Mouse (Mus musculus) lung, embryonic 15.5 days (tissue): Measurements from ENCODE around the gene Rab11fip2. TPM values are rescaled to one million over a fixed set of nuclear protein-coding genes. Genes with fewer than 3 reads are reported as not detected.

ENCODE experiments used
- ATAC-seq: fragments of 200-750 bp; cut with Nextera tagmentation; 2 replicates; pipeline ENCODE4 v1.8.0; 2017; ENCODE audit warnings: moderate number of reproducible peaks, borderline replicate concordance; ENCODE audit not compliant: low FRiP score, low TSS enrichment; ENCODE audit errors: extremely low read depth
- H3K27ac ChIP-seq: fragments of 300-500 bp; sonication (generic); 2 replicates; pipeline ENCODE4 v1.5.1; 2015; ENCODE audit warnings: moderate library complexity, mild to moderate bottlenecking, inconsistent platforms
- H3K27me3 ChIP-seq: fragments of 300-500 bp; sonication (generic); 2 replicates; pipeline ENCODE4 v1.6.1; 2015; ENCODE audit warnings: inconsistent platforms
- H3K36me3 ChIP-seq: fragments of 300-500 bp; sonication (generic); 2 replicates; pipeline ENCODE4 v1.6.1; 2015; ENCODE audit warnings: inconsistent platforms
- H3K4me1 ChIP-seq: fragments of 300-500 bp; sonication (generic); 2 replicates; pipeline ENCODE4 v1.6.1; 2015; ENCODE audit warnings: inconsistent platforms
- H3K4me2 ChIP-seq: fragments of 300-500 bp; sonication (generic); 2 replicates; pipeline ENCODE4 v1.6.1; 2015; ENCODE audit warnings: inconsistent platforms, mild to moderate bottlenecking, moderate library complexity
- H3K4me3 ChIP-seq: fragments of 300-500 bp; sonication (generic); 2 replicates; pipeline ENCODE4 v1.5.1; 2015; ENCODE audit warnings: mild to moderate bottlenecking, inconsistent platforms
- H3K9ac ChIP-seq: fragments of 300-500 bp; sonication (generic); 2 replicates; pipeline ENCODE4 v1.6.1; 2015; ENCODE audit warnings: inconsistent platforms
- H3K9me3 ChIP-seq: fragments of 300-500 bp; sonication (generic); 2 replicates; pipeline ENCODE4 v1.6.1; 2016; ENCODE audit warnings: inconsistent platforms
- WGBS: fragments of 180-500 bp; shearing (Covaris S2); methylation state at CpG from one replicate; pipeline ENCODE4 v1.1.7; 2015; 5-methylcytosine and 5-hydroxymethylcytosine counted together
- polyA plus RNA-seq: library from polyadenylated mRNA; unstranded; fragments of >200 nt; fragmentation: Nextera tagmentation; extraction: Ambion mirVana; gene quantifications from 2 replicates; pipeline ENCODE4 v1.2.1, GENCODE M21; 2015

Rab11fip2 gene
- polyA plus RNA-seq, 1 experiment from 2014 or later = 3.8 TPM

DNA sequence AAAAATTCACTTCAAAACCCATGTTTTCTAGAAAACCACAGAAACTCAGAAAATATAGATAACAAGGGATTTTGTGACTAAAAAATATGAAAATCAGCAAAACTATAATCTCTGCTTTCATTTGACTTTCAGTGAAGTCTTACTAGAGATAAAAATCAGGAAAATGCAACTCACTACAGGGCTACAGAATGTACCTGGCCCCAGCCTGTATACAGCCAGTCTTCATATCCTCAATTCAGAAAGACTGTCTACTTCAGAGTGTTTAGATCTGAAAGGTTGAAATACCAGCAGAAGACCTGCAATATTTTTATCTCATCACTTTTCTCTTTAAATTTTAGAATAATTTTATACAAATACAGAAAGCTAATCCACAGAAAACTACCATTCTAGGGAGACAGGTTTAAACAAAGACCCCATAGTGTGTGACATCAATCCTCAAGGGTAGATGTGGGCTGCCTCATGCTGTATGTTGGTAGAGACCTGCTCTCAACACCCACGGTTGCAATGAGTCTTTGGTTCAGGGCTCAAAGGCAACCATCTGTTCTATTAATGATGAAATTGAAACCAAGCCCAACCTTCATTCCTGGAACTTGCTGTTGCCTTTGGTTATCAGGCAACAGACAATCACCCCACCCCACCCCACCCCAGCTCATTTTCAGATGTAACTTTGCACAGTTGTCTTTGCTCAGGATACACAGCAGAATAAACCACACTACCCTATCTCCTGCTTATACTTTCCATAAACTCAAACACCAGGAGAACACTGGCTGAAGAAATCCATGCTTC is 38.0 kb downstream of the Rab11fip2 start:
- H3K27me3 ChIP-seq = no peaks in the 10 kb centered on the region
- H3K9ac ChIP-seq = no peak overlapping the region
- no peak overlapping the region for H3K4me2 ChIP-seq
- H3K4me3 ChIP-seq = no peak overlapping the region
- no peaks in the 10 kb centered on the region for H3K4me1 ChIP-seq
- no peaks in the 10 kb centered on the region for H3K9me3 ChIP-seq
- no peak for ATAC-seq
- no peak overlapping the region for H3K27ac ChIP-seq
- H3K36me3 ChIP-seq = no peaks in the 10 kb centered on the region; the same call in 1 of the 2 replicates
- 87% methylated on average over 1 of the region's 1 CpGs for WGBS

DNA sequence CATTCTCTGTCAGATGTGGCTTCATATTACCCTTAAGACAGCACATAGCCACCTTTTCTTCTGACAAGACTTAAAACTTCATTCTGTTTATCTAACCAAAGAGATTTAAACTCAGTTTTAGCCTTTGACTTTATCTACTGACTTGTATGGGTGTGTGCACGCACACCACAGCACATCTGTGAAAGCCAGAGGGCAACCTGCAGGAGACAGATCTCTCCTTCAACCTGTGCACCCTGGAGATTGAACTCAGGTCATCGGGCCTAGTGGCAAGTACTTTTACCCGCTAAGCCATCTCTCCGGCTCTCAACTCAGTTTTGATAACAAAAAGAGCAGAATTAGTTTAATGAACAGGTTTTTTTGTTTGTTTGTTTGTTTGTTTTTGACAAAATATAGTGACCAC is 43.5 kb downstream of the Rab11fip2 start:
- no peak overlapping the region for H3K27ac ChIP-seq
- no peaks in the 10 kb centered on the region for H3K4me1 ChIP-seq
- no peak for ATAC-seq
- H3K36me3 ChIP-seq = no peaks in the 10 kb centered on the region
- no peak overlapping the region for H3K9ac ChIP-seq
- 88% methylated on average over 4 of the region's 4 CpGs for WGBS
- H3K27me3 ChIP-seq = no peaks in the 10 kb centered on the region
- H3K4me2 ChIP-seq = no peak overlapping the region
- H3K9me3 ChIP-seq = no peaks in the 10 kb centered on the region
- no peak overlapping the region for H3K4me3 ChIP-seq

DNA sequence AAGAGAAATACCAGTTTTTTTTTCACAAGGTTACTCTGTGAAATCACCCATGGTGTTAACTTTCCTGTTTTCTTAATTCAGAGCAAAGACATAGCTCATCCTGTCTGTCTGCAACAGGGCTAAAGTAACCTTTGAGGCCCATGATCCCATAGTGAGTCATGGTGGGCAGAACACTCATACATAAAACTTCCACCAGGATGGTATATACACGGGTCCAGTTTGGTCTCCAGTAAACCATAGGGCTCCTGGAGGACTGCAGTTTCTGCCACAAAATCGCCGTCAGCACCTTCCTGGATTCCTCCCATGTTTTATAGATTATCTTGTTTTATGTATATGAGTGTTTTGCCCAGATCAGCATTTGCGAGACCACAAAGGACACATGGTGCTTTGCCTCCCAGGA is 45.2 kb downstream of the Rab11fip2 start:
- Histone ChIP-seq H3K9ac (no peak overlapping the region), H3K4me3 (no peak overlapping the region), H3K4me1 (no peaks in the 10 kb centered on the region), H3K4me2 (no peak overlapping the region), H3K9me3 (no peaks in the 10 kb centered on the region), H3K27me3 (no peaks in the 10 kb centered on the region), H3K36me3 (no peaks in the 10 kb centered on the region), H3K27ac (no peak overlapping the region)
- ATAC-seq = no peak
- WGBS = 80% methylated on average over 4 of the region's 4 CpGs

GRCm38 (mm10) chr19:59889383-59889782 is 54.1 kb downstream of the Rab11fip2 start:
- H3K4me1 ChIP-seq = no peaks in the 10 kb centered on the region
- no peak overlapping the region for H3K27ac ChIP-seq
- H3K9ac ChIP-seq = no peak overlapping the region
- ATAC-seq = no peak
- H3K4me2 ChIP-seq = no peak overlapping the region
- H3K4me3 ChIP-seq = no peak overlapping the region
- 66% methylated on average over 4 of the region's 4 CpGs for WGBS
- H3K9me3 ChIP-seq = no peaks in the 10 kb centered on the region
- no peaks in the 10 kb centered on the region for H3K36me3 ChIP-seq
- H3K27me3 ChIP-seq = no peaks in the 10 kb centered on the region

DNA sequence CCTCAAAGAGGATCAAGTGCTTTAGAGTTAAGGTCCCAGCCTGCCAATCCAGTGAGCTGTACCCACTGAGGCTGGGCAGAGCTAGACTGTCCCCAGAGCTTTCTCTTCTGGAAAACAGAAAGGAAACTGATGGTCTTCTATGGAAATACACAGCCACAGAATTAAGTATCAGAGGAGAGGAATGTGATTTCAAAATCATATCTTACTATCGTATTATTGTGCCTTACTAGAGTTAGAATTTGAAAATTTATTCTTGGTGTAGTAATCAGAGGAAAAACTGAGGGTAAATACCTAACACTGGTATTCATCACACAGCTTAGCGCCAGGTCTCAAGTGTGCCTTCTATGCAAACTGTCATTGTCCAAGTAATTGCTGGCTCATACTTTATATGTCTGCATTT is 54.6 kb downstream of the Rab11fip2 start:
- ATAC-seq = no peak
- WGBS = 97% methylated on average over 2 of the region's 2 CpGs
- no peaks in the 10 kb centered on the region for H3K9me3 ChIP-seq
- H3K27ac ChIP-seq = no peak overlapping the region
- H3K36me3 ChIP-seq = no peaks in the 10 kb centered on the region
- H3K4me2 ChIP-seq = no peak overlapping the region
- H3K4me3 ChIP-seq = no peak overlapping the region
- no peak overlapping the region for H3K9ac ChIP-seq
- no peaks in the 10 kb centered on the region for H3K27me3 ChIP-seq
- no peaks in the 10 kb centered on the region for H3K4me1 ChIP-seq

DNA sequence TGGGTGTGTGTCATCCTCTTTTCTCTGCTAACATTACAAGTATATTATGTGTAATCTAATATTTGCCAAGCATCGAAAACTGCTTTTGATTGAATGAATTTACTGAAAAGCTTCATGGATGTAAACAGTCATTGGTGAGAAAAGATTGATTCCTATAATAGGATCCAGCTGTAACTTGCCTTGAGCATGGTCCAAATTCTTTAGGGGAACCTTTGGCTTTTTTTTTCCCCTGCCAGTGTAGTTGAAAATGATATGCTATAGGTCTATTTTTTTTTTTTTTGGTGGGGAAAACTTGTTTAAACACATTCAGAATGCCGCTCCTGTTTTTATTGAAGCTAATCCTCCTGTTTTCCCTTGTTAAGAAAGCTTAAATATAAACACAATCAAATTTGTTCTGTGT is 55.6 kb downstream of the Rab11fip2 start:
- Histone ChIP-seq H3K9me3 (no peaks in the 10 kb centered on the region), H3K4me1 (no peaks in the 10 kb centered on the region), H3K4me2 (no peak overlapping the region), H3K4me3 (no peak overlapping the region), H3K27ac (no peak overlapping the region), H3K36me3 (no peaks in the 10 kb centered on the region), H3K9ac (no peak overlapping the region), H3K27me3 (no peaks in the 10 kb centered on the region)
- ATAC-seq = no peak
- 41% methylated on average over 2 of the region's 2 CpGs for WGBS

- Histone ChIP-seq H3K27me3 (no peaks in the 10 kb centered on the region), H3K9me3 (no peaks in the 10 kb centered on the region), H3K36me3 (no peaks in the 10 kb centered on the region), H3K4me3 (no peak overlapping the region), H3K4me2 (no peak overlapping the region), H3K9ac (no peak overlapping the region), H3K4me1 (no peaks in the 10 kb centered on the region), H3K27ac (no peak overlapping the region)
- no peak for ATAC-seq
- 78% methylated on average over 2 of the region's 2 CpGs for WGBS
Measured at GRCm38 (mm10) chr19:59885301-59885700, 58.2 kb downstream of the Rab11fip2 start.

DNA sequence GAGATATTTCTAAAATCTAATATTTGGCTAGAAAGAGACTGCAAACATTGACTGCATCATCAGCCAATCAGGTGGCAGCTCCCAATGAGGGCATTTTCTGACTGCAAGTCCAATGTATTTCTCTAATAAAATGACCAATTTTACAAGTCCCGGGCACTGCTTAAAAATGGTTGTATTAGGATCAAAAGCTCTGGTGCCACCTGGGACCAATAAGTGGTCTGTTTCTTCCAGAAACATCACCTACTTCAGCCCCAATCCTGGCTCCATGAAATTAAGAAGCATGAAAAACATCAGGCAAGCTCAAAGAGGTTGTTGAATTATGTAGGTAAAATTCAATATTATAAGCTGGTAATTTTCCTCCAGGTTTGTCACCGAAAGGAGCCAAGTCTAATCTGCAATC is 66.2 kb downstream of the Rab11fip2 start:
- H3K4me3 ChIP-seq = no peak overlapping the region
- H3K27ac ChIP-seq = no peak overlapping the region
- H3K9me3 ChIP-seq = no peaks in the 10 kb centered on the region
- H3K9ac ChIP-seq = no peak overlapping the region
- H3K4me1 ChIP-seq = no peaks in the 10 kb centered on the region
- 91% methylated on average over 2 of the region's 2 CpGs for WGBS
- no peak overlapping the region for H3K4me2 ChIP-seq
- H3K27me3 ChIP-seq = no peaks in the 10 kb centered on the region
- no peak for ATAC-seq
- no peaks in the 10 kb centered on the region for H3K36me3 ChIP-seq

- Histone ChIP-seq H3K4me2 (no peak overlapping the region), H3K27me3 (no peaks in the 10 kb centered on the region), H3K27ac (no peak overlapping the region), H3K4me3 (no peak overlapping the region), H3K9me3 (no peaks in the 10 kb centered on the region), H3K9ac (no peak overlapping the region), H3K36me3 (no peaks in the 10 kb centered on the region), H3K4me1 (no peaks in the 10 kb centered on the region)
- no peak for ATAC-seq
- WGBS = 85% methylated on average over 9 of the region's 9 CpGs
Measured at GRCm38 (mm10) chr19:59866666-59867065, 76.8 kb downstream of the Rab11fip2 start.

DNA sequence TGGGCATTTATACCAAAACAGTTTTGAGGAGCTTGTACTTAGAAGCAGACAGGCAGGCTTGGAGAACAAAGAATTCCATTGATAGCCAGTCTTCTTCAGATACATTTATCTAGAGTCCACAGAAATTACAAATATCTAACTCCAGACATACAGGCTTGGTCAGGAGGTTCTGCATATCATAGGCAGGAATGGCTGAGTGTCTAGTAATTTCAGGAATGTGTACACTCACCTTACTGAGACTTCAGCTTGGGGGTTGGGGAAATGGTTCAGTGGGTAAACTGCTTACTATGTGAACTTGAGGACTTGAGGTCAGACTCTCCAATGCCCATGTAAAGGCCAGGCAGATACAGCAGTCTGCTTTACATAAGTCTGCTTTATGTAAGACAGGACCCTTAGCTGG is 81.0 kb downstream of the Rab11fip2 start:
- Histone ChIP-seq H3K36me3 (no peaks in the 10 kb centered on the region), H3K27me3 (no peaks in the 10 kb centered on the region), H3K9ac (no peak overlapping the region), H3K27ac (no peak overlapping the region), H3K4me3 (no peak overlapping the region), H3K4me1 (0 out of 2 replicates have a peak, but pooled peaks cover 8% of the 10 kb centered on the region), H3K9me3 (no peaks in the 10 kb centered on the region), H3K4me2 (no peak overlapping the region)
- 0 out of 2 replicates have a peak, but pooled peaks have one; percentile 49 for ATAC-seq

DNA sequence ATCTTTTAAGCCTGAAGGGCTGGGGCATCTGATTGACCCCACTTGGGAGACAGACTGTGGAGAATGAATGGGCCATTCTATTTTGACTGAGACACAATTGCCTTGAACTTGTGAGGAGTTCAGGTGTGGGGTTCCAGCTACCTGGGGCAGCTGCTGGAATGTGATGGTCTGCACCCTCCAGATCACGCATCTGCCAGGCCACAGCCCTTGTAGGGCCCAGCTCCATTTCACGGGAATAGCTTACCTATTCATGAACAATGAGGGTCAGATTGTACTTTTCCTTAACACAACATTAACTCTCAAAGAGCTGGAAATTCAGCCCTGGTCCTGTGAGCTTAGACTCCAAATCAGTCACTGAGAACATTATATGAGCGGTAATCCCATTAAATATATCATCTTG is 82.7 kb downstream of the Rab11fip2 start:
- H3K4me3 ChIP-seq = no peak overlapping the region
- WGBS = 63% methylated on average over 3 of the region's 3 CpGs
- no peaks in the 10 kb centered on the region for H3K36me3 ChIP-seq
- no peak overlapping the region for H3K4me2 ChIP-seq
- no peaks in the 10 kb centered on the region for H3K27me3 ChIP-seq
- H3K9ac ChIP-seq = no peak overlapping the region
- ATAC-seq = no peak
- 0 out of 2 replicates have a peak overlapping the region, but pooled peaks have one; percentile 11 for H3K27ac ChIP-seq
- no peaks in the 10 kb centered on the region for H3K9me3 ChIP-seq
- 0 out of 2 replicates have a peak, but pooled peaks cover 8% of the 10 kb centered on the region for H3K4me1 ChIP-seq

DNA sequence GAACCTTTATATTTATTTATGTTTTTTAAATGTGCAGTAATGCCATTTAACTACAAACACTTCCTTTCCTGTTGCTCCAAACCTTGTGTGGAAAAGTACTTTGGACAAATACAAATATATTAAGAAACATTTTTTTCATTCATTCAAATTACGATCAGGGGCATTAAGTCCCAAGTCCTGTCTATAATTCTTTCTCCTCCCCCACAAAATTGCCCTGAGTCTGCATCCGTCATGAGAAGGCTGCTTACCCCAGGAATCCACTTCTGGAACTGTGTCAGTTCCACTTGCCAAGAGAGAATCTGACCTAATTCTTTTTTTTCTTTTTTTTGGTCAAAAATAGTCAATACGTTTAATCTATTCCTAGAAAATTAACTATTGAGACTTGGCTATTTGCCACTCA is 90.4 kb downstream of the Rab11fip2 start:
- H3K9ac ChIP-seq = no peak overlapping the region
- H3K27ac ChIP-seq = no peak overlapping the region
- no peaks in the 10 kb centered on the region for H3K27me3 ChIP-seq
- no peaks in the 10 kb centered on the region for H3K9me3 ChIP-seq
- no peak overlapping the region for H3K4me2 ChIP-seq
- no peak overlapping the region for H3K4me3 ChIP-seq
- H3K4me1 ChIP-seq = no peaks in the 10 kb centered on the region
- no peak for ATAC-seq
- H3K36me3 ChIP-seq = no peaks in the 10 kb centered on the region
- 36% methylated on average over 3 of the region's 3 CpGs for WGBS
